7 mouse cellular contexts compared by ENCODE assay signal in the genomic region with DNA sequence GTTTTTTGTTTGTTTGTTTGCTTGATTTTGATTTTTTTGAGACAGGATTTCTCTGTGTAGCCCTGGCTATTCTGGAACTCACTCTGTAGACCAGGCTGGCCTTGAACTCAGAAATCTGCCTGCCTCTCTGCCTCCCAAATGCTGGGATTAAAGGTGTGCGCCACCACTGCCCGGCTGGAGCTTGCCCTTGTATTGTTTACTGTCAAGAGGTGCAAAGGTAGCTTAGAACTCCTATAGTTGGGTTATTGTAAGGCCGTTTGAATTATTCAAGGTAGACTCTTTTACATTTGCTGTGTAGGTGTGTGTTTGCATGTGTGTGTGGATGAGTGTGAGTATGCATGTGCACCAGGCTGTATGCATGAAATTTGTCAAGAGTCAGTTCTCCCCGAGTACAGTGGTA. TPM values are rescaled to one million over a fixed set of nuclear protein-coding genes. Genes with fewer than 3 reads are reported as not detected.
A peak's percentile ranks its signal among the peaks of the same experiment; 100 is the strongest.
DNase-seq lines count a peak whose midpoint lies in the region; ATAC-seq lines count a peak whose summit lies in the region.
"Not testable (repeated sequence)": the region's sequence is repeated elsewhere in the genome, so short reads cannot be mapped to it uniquely, and the experiment has no call there.

No protein-coding gene starts in this region.

- WGBS in embryonic facial prominence, embryonic 13.5 days, result 81% methylated on average over 4 of the region's 4 CpGs
- WGBS in heart, embryonic 10.5 days, result 82% methylated on average over 4 of the region's 4 CpGs
- 82% methylated on average over 4 of the region's 4 CpGs for WGBS in hindbrain, embryonic 13.5 days
- 81% methylated on average over 4 of the region's 4 CpGs for WGBS in kidney, embryonic 16.5 days
- WGBS in liver, embryonic 12.5 days (ENCODE audit: insufficient replicate concordance), result 76% methylated on average over 4 of the region's 4 CpGs
- 83% methylated on average over 4 of the region's 4 CpGs for WGBS in neural tube, embryonic 13.5 days

- not testable (repeated sequence) for DNase-seq in heart, embryonic 10.5 days (ENCODE audit: low spot score)

- not testable (repeated sequence) for H3K36me3 ChIP-seq in embryonic facial prominence, embryonic 13.5 days; heart, embryonic 10.5 days; kidney, embryonic 16.5 days (ENCODE audit: insufficient read depth, low read length); liver, embryonic 12.5 days; neural tube, embryonic 13.5 days
- H3K36me3 ChIP-seq in hindbrain, embryonic 13.5 days, result peaks cover 13% of the 10 kb centered on the region
- H3K36me3 ChIP-seq in megakaryocyte, embryonic 14.5 days (replicated peaks; ENCODE audit: low read length), result peaks cover 28% of the 10 kb centered on the region

- peak overlapping the region; percentile 83 for H3K9ac ChIP-seq in embryonic facial prominence, embryonic 13.5 days
- peak overlapping the region; percentile 89 for H3K9ac ChIP-seq in hindbrain, embryonic 13.5 days
- peak overlapping the region; percentile 78; the same call in 1 of the 2 replicates for H3K9ac ChIP-seq in kidney, embryonic 16.5 days (replicated peaks; ENCODE audit: low read length)
- peak overlapping the region; percentile 82; the same call in 1 of the 2 replicates for H3K9ac ChIP-seq in liver, embryonic 12.5 days
- peak overlapping the region; percentile 84 for H3K9ac ChIP-seq in neural tube, embryonic 13.5 days

- H3K4me2 ChIP-seq in embryonic facial prominence, embryonic 13.5 days, result peak overlapping the region; percentile 94
- H3K4me2 ChIP-seq in hindbrain, embryonic 13.5 days, result peak overlapping the region; percentile 98
- H3K4me2 ChIP-seq in kidney, embryonic 16.5 days (replicated peaks; ENCODE audit: low read depth, low read length), result peak overlapping the region; percentile 94
- peak overlapping the region; percentile 94 for H3K4me2 ChIP-seq in liver, embryonic 12.5 days
- H3K4me2 ChIP-seq in neural tube, embryonic 13.5 days, result peak overlapping the region; percentile 98

- not testable (repeated sequence) for H3K27ac ChIP-seq in embryonic facial prominence, embryonic 13.5 days; heart, embryonic 10.5 days; hindbrain, embryonic 13.5 days; kidney, embryonic 16.5 days (ENCODE audit: low read length); liver, embryonic 12.5 days; neural tube, embryonic 13.5 days (replicated peaks)

- not testable (repeated sequence) for H3K9me3 ChIP-seq in embryonic facial prominence, embryonic 13.5 days; heart, embryonic 10.5 days; hindbrain, embryonic 13.5 days; kidney, embryonic 16.5 days (ENCODE audit: low read length); liver, embryonic 12.5 days (replicated peaks); megakaryocyte, embryonic 14.5 days; neural tube, embryonic 13.5 days

- ATAC-seq in embryonic facial prominence, embryonic 13.5 days (ENCODE audit: insufficient number of reproducible peaks, insufficient read depth, low FRiP score, low TSS enrichment, low read depth); hindbrain, embryonic 13.5 days (ENCODE audit: low FRiP score); kidney, embryonic 16.5 days (ENCODE audit: low FRiP score, low TSS enrichment); liver, embryonic 12.5 days; neural tube, embryonic 13.5 days (ENCODE audit: low read depth): not testable (repeated sequence)

- H3K4me1 ChIP-seq in embryonic facial prominence, embryonic 13.5 days, result peaks cover 32% of the 10 kb centered on the region
- H3K4me1 ChIP-seq in heart, embryonic 10.5 days, result peaks cover 53% of the 10 kb centered on the region
- peaks cover 35% of the 10 kb centered on the region for H3K4me1 ChIP-seq in hindbrain, embryonic 13.5 days (replicated peaks)
- peaks cover 39% of the 10 kb centered on the region for H3K4me1 ChIP-seq in kidney, embryonic 16.5 days (ENCODE audit: insufficient read depth, low read length)
- H3K4me1 ChIP-seq in liver, embryonic 12.5 days, result peaks cover 42% of the 10 kb centered on the region
- peaks cover 66% of the 10 kb centered on the region for H3K4me1 ChIP-seq in megakaryocyte, embryonic 14.5 days
- H3K4me1 ChIP-seq in neural tube, embryonic 13.5 days (replicated peaks), result peaks cover 37% of the 10 kb centered on the region

- H3K27me3 ChIP-seq in embryonic facial prominence, embryonic 13.5 days; heart, embryonic 10.5 days (ENCODE audit: insufficient read depth, poor library complexity, severe bottlenecking); hindbrain, embryonic 13.5 days; kidney, embryonic 16.5 days (ENCODE audit: insufficient read depth, low read length); liver, embryonic 12.5 days (replicated peaks); megakaryocyte, embryonic 14.5 days (replicated peaks); neural tube, embryonic 13.5 days: not testable (repeated sequence)

- peak overlapping the region; percentile 79 for H3K4me3 ChIP-seq in embryonic facial prominence, embryonic 13.5 days
- peak overlapping the region; percentile 96 for H3K4me3 ChIP-seq in heart, embryonic 10.5 days
- H3K4me3 ChIP-seq in hindbrain, embryonic 13.5 days, result peak overlapping the region; percentile 92
- peak overlapping the region; percentile 96; the same call in 1 of the 2 replicates for H3K4me3 ChIP-seq in kidney, embryonic 16.5 days (ENCODE audit: low read length)
- peak overlapping the region; percentile 89 for H3K4me3 ChIP-seq in liver, embryonic 12.5 days
- peak overlapping the region; percentile 75 for H3K4me3 ChIP-seq in megakaryocyte, embryonic 14.5 days (replicated peaks)
- H3K4me3 ChIP-seq in neural tube, embryonic 13.5 days, result peak overlapping the region; percentile 83

RNA-seq across cellular contexts. Expression of gene Armc7, which starts 1.2 kb away (rescaled TPM):
- 11.6 and 11.9 TPM in 2 replicates for polyA plus RNA-seq in embryonic facial prominence, embryonic 13.5 days (2015; fragmentation: Nextera tagmentation; extraction: Ambion mirVana)
- polyA plus RNA-seq in heart, embryonic 10.5 days (2016; fragmentation: Nextera tagmentation; extraction: Ambion mirVana), result 5.4 and 7.6 TPM in 2 replicates
- 16.9 and 18.0 TPM in 2 replicates for polyA plus RNA-seq in hindbrain, embryonic 13.5 days (2015; fragmentation: Nextera tagmentation; extraction: Ambion mirVana)
- 9.0 and 10.5 TPM in 2 replicates for polyA plus RNA-seq in kidney, embryonic 16.5 days (2015; fragmentation: Nextera tagmentation; extraction: Ambion mirVana)
- 4.0 and 4.2 TPM in 2 replicates for polyA plus RNA-seq in liver, embryonic 12.5 days (2016; fragmentation: Nextera tagmentation; extraction: Ambion mirVana)
- 20.7 and 36.2 TPM in 2 replicates for polyA plus RNA-seq in megakaryocyte, embryonic 14.5 days (2012; ENCODE audit: insufficient read depth, low replicate concordance)
- polyA plus RNA-seq in neural tube, embryonic 13.5 days (2015; fragmentation: Nextera tagmentation; extraction: Ambion mirVana), result 13.1 and 14.4 TPM in 2 replicates

RNA-seq across cellular contexts. Expression of gene Slc16a5, which starts 14.4 kb away (rescaled TPM):
- 0.17 and 0.44 TPM in 2 replicates for polyA plus RNA-seq in embryonic facial prominence, embryonic 13.5 days (2015; fragmentation: Nextera tagmentation; extraction: Ambion mirVana)
- polyA plus RNA-seq in heart, embryonic 10.5 days (2016; fragmentation: Nextera tagmentation; extraction: Ambion mirVana), result 0.33 and 0.36 TPM in 2 replicates
- polyA plus RNA-seq in hindbrain, embryonic 13.5 days (2015; fragmentation: Nextera tagmentation; extraction: Ambion mirVana), result 0.19 TPM in 1 of 2 replicates, not detected in the other
- 28.4 and 31.5 TPM in 2 replicates for polyA plus RNA-seq in kidney, embryonic 16.5 days (2015; fragmentation: Nextera tagmentation; extraction: Ambion mirVana)
- 0.08 and 0.10 TPM in 2 replicates for polyA plus RNA-seq in liver, embryonic 12.5 days (2016; fragmentation: Nextera tagmentation; extraction: Ambion mirVana)
- polyA plus RNA-seq in megakaryocyte, embryonic 14.5 days (2012; ENCODE audit: insufficient read depth, low replicate concordance), result not detected in 2 replicates
- polyA plus RNA-seq in neural tube, embryonic 13.5 days (2015; fragmentation: Nextera tagmentation; extraction: Ambion mirVana), result 0.20 TPM in 1 of 2 replicates, not detected in the other

RNA-seq across cellular contexts. Expression of gene Nt5c, which starts 15.0 kb away (rescaled TPM):
- 77.2 and 85.3 TPM in 2 replicates for polyA plus RNA-seq in embryonic facial prominence, embryonic 13.5 days (2015; fragmentation: Nextera tagmentation; extraction: Ambion mirVana)
- polyA plus RNA-seq in heart, embryonic 10.5 days (2016; fragmentation: Nextera tagmentation; extraction: Ambion mirVana), result 79.3 and 95.0 TPM in 2 replicates
- 104 and 105 TPM in 2 replicates for polyA plus RNA-seq in hindbrain, embryonic 13.5 days (2015; fragmentation: Nextera tagmentation; extraction: Ambion mirVana)
- polyA plus RNA-seq in kidney, embryonic 16.5 days (2015; fragmentation: Nextera tagmentation; extraction: Ambion mirVana), result 77.6 and 82.1 TPM in 2 replicates
- 68.4 and 69.0 TPM in 2 replicates for polyA plus RNA-seq in liver, embryonic 12.5 days (2016; fragmentation: Nextera tagmentation; extraction: Ambion mirVana)
- polyA plus RNA-seq in megakaryocyte, embryonic 14.5 days (2012; ENCODE audit: insufficient read depth, low replicate concordance), result 84.5 and 173 TPM in 2 replicates
- 95.6 and 96.7 TPM in 2 replicates for polyA plus RNA-seq in neural tube, embryonic 13.5 days (2015; fragmentation: Nextera tagmentation; extraction: Ambion mirVana)

RNA-seq across cellular contexts. Expression of gene Trim80, which starts 36.3 kb away (rescaled TPM):
- 0.14 TPM in 1 of 2 replicates, not detected in the other for polyA plus RNA-seq in embryonic facial prominence, embryonic 13.5 days (2015; fragmentation: Nextera tagmentation; extraction: Ambion mirVana)
- polyA plus RNA-seq in heart, embryonic 10.5 days (2016; fragmentation: Nextera tagmentation; extraction: Ambion mirVana), result 0.19 and 0.23 TPM in 2 replicates
- not detected in 2 replicates for polyA plus RNA-seq in hindbrain, embryonic 13.5 days (2015; fragmentation: Nextera tagmentation; extraction: Ambion mirVana)
- polyA plus RNA-seq in kidney, embryonic 16.5 days (2015; fragmentation: Nextera tagmentation; extraction: Ambion mirVana), result 0.12 and 0.35 TPM in 2 replicates
- polyA plus RNA-seq in liver, embryonic 12.5 days (2016; fragmentation: Nextera tagmentation; extraction: Ambion mirVana), result 0.18 and 0.22 TPM in 2 replicates
- polyA plus RNA-seq in megakaryocyte, embryonic 14.5 days (2012; ENCODE audit: insufficient read depth, low replicate concordance), result not detected in 2 replicates
- not detected in 2 replicates for polyA plus RNA-seq in neural tube, embryonic 13.5 days (2015; fragmentation: Nextera tagmentation; extraction: Ambion mirVana)

RNA-seq across cellular contexts. Expression of gene Jpt1, which starts 37.6 kb away (rescaled TPM):
- polyA plus RNA-seq in embryonic facial prominence, embryonic 13.5 days (2015; fragmentation: Nextera tagmentation; extraction: Ambion mirVana), result 566 and 584 TPM in 2 replicates
- 451 and 471 TPM in 2 replicates for polyA plus RNA-seq in heart, embryonic 10.5 days (2016; fragmentation: Nextera tagmentation; extraction: Ambion mirVana)
- polyA plus RNA-seq in hindbrain, embryonic 13.5 days (2015; fragmentation: Nextera tagmentation; extraction: Ambion mirVana), result 1,452 and 1,454 TPM in 2 replicates
- 457 and 461 TPM in 2 replicates for polyA plus RNA-seq in kidney, embryonic 16.5 days (2015; fragmentation: Nextera tagmentation; extraction: Ambion mirVana)
- polyA plus RNA-seq in liver, embryonic 12.5 days (2016; fragmentation: Nextera tagmentation; extraction: Ambion mirVana), result 307 and 318 TPM in 2 replicates
- 334 and 807 TPM in 2 replicates for polyA plus RNA-seq in megakaryocyte, embryonic 14.5 days (2012; ENCODE audit: insufficient read depth, low replicate concordance)
- polyA plus RNA-seq in neural tube, embryonic 13.5 days (2015; fragmentation: Nextera tagmentation; extraction: Ambion mirVana), result 1,262 and 1,276 TPM in 2 replicates

Comparison
In these comparisons a context has a peak if more than half of its experiments do, and no peak if none do; other contexts are left out.
1. RNA of gene Slc16a5, which starts 14.4 kb away (polyA plus RNA-seq): 28.4 to 31.5 TPM in kidney, embryonic 16.5 days; 0.33 to 0.36 TPM in heart, embryonic 10.5 days, 0.20 TPM in neural tube, embryonic 13.5 days, 0.19 TPM in hindbrain, embryonic 13.5 days, 0.17 to 0.44 TPM in embryonic facial prominence, embryonic 13.5 days, 0.08 to 0.10 TPM in liver, embryonic 12.5 days and not detected in megakaryocyte, embryonic 14.5 days; every median in the first group is over 10 times any median in the second.
2. Peak in every context shown above with its lines, with median percentiles within 50 percentile points of each other: H3K4me2 ChIP-seq, H3K4me3 ChIP-seq and H3K9ac ChIP-seq.